Mouse (Mus musculus) kidney, adult 18-20 months (tissue): ENCODE measurements around the gene Atp11a.

Experiments
- DNase-seq: peaks from one replicate; pipeline ENCODE4 v3.0.0; 2021

Gene Atp11a

GRCm38 (mm10) chr8:12773914-12774313, 17.1 kb downstream of the Atp11a start:
- no peak for DNase-seq

GRCm38 (mm10) chr8:12774872-12775298, 18.1 kb downstream of the Atp11a start:
- no peak for DNase-seq

- no peak for DNase-seq
Observed at GRCm38 (mm10) chr8:12775302-12775975, 18.6 kb downstream of the Atp11a start.

GRCm38 (mm10) chr8:12776166-12776565, 19.4 kb downstream of the Atp11a start:
- no peak for DNase-seq

GRCm38 (mm10) chr8:12777171-12777570, 20.4 kb downstream of the Atp11a start:
- no peak for DNase-seq

- DNase-seq, result no peak
Observed at GRCm38 (mm10) chr8:12779541-12779940, 22.7 kb downstream of the Atp11a start.

GRCm38 (mm10) chr8:12785508-12785907, 28.7 kb downstream of the Atp11a start:
- DNase-seq, result no peak

- DNase-seq, result no peak
Observed at GRCm38 (mm10) chr8:12786261-12786957, 29.6 kb downstream of the Atp11a start.

GRCm38 (mm10) chr8:12786958-12787301, 30.1 kb downstream of the Atp11a start:
- DNase-seq, result no peak

- DNase-seq, result no peak
Observed at GRCm38 (mm10) chr8:12787427-12787826, 30.6 kb downstream of the Atp11a start.

- no peak for DNase-seq
Observed at GRCm38 (mm10) chr8:12788695-12789094, 31.9 kb downstream of the Atp11a start.

GRCm38 (mm10) chr8:12795011-12795671, 38.3 kb downstream of the Atp11a start:
- DNase-seq, result no peak

GRCm38 (mm10) chr8:12799099-12799498, 42.3 kb downstream of the Atp11a start:
- DNase-seq, result peak; percentile 37

GRCm38 (mm10) chr8:12799832-12800231, 43.0 kb downstream of the Atp11a start:
- no peak for DNase-seq

- DNase-seq, result peak; percentile 51
Observed at GRCm38 (mm10) chr8:12800246-12800645, 43.4 kb downstream of the Atp11a start.

GRCm38 (mm10) chr8:12801586-12801985, 44.8 kb downstream of the Atp11a start:
- no peak for DNase-seq

GRCm38 (mm10) chr8:12803121-12803520, 46.3 kb downstream of the Atp11a start:
- DNase-seq, result no peak

GRCm38 (mm10) chr8:12804909-12805308, 48.1 kb downstream of the Atp11a start:
- DNase-seq, result peak; percentile 42

GRCm38 (mm10) chr8:12805569-12805968, 48.8 kb downstream of the Atp11a start:
- DNase-seq, result no peak

- no peak for DNase-seq
Observed at GRCm38 (mm10) chr8:12808018-12808417, 51.2 kb downstream of the Atp11a start.

GRCm38 (mm10) chr8:12809516-12809915, 52.7 kb downstream of the Atp11a start:
- no peak for DNase-seq

- DNase-seq, result no peak
Observed at GRCm38 (mm10) chr8:12811231-12811630, 54.4 kb downstream of the Atp11a start.

- DNase-seq, result no peak
Observed at GRCm38 (mm10) chr8:12816412-12816811, 59.6 kb downstream of the Atp11a start.

- DNase-seq, result no peak
Observed at GRCm38 (mm10) chr8:12822892-12823291, 66.1 kb downstream of the Atp11a start.
